Mouse (Mus musculus): Measurements from ENCODE around the gene Ampd2. TPM values are rescaled to one million over a fixed set of nuclear protein-coding genes. Genes with fewer than 3 reads are reported as not detected.

The Ampd2 gene
- 25.0 and 27.7 TPM in 2 replicates for polyA plus RNA-seq (2021; fragmentation: Nextera tagmentation)
- long read RNA-seq, experiment 1, transcript Ampd2-201 (18 exons, 3,368 nt) = major isoform, 20 of 49 reads
- long read RNA-seq, experiment 1, partial matches to known transcripts = 18 of 49 reads
- long read RNA-seq, experiment 1, other reads (novel, unspliced or antisense) = 8 of 49 reads
- long read RNA-seq, experiment 2, full-length matches to known transcripts = 201 of 292 reads
- long read RNA-seq, experiment 2, partial matches to known transcripts = 31 of 292 reads
- long read RNA-seq, experiment 2, other reads (novel, unspliced or antisense) = 60 of 292 reads

GRCm38 (mm10) chr3:108086470-108086979 is at the start of gene Ampd2:
Gene Ampd2 (minus strand): TSS chr3:108086651.

GRCm38 (mm10) chr3:108092536-108093115 is 6.2 kb upstream of the Ampd2 start, which contains the start of gene Gnat2:
Gene Gnat2 (plus strand): TSS chr3:108092789.

DNA sequence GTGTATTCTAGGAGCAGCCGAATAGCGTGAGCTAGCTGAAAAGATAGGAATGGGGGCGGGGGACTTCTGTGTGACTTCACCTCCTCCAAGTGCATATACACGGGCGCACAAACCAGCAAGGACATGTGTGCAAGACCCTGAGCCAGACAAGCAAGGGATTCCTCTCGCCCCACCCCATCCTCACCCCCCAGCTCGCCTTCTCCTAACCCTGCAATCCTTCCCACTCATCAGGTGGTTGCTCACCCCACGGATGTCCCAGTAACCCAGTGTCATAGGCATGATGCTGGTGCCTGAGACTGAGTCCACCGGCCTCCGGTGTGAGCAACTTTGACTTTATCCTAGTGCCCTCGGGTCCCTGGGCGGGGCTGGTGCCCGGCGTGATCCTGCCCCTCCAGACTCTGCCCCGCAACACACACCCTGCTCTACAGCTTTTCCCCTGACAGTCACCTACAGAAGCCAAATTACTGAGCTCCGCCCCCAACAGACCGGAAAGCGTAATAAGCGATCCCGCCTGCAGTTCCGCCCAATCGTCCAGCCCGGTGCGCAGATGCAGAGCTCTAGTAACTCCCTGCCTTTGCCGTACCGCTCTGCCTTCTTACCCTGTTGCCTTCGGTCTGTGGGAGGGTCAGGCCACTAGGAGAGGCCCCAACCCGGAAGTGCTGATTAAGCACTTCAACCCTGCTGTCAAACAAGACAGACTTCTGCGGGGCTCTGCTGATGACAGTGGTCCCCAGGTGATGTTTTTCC is 41.9 kb downstream of the Ampd2 start, which contains the start of gene Gstm4:
Gene Gstm4 (minus strand): TSS at position 501 of the 747 bp plus-strand sequence.

Other genes with a start within 250 kb of the Ampd2 start
- gene Eps8l3, start 209.4 kb downstream of the Ampd2 start, polyA plus RNA-seq (2021; fragmentation: Nextera tagmentation) = not detected in 2 replicates
- 411 and 420 TPM in 2 replicates for gene Gstm5, start 190.8 kb downstream of the Ampd2 start, polyA plus RNA-seq (2021; fragmentation: Nextera tagmentation)
- gene Gstm7, start 154.8 kb downstream of the Ampd2 start, polyA plus RNA-seq (2021; fragmentation: Nextera tagmentation) = 64.0 and 66.5 TPM in 2 replicates
- gene Gstm6, start 142.9 kb downstream of the Ampd2 start, polyA plus RNA-seq (2021; fragmentation: Nextera tagmentation) = 17.2 and 17.6 TPM in 2 replicates
- gene Gstm3, start 117.4 kb downstream of the Ampd2 start, polyA plus RNA-seq (2021; fragmentation: Nextera tagmentation) = not detected in 2 replicates
- 4.2 and 7.1 TPM in 2 replicates for gene Gstm2, start 100.2 kb downstream of the Ampd2 start, polyA plus RNA-seq (2021; fragmentation: Nextera tagmentation)
- gene Gstm1, start 68.7 kb downstream of the Ampd2 start, polyA plus RNA-seq (2021; fragmentation: Nextera tagmentation) = 598 and 660 TPM in 2 replicates
- 20.5 and 22.6 TPM in 2 replicates for gene Gstm4, start 41.8 kb downstream of the Ampd2 start, polyA plus RNA-seq (2021; fragmentation: Nextera tagmentation)
- gene Gnat2, start 6.1 kb upstream of the Ampd2 start, polyA plus RNA-seq (2021; fragmentation: Nextera tagmentation) = 0.13 and 0.55 TPM in 2 replicates
- gene Gnai3, start 59.5 kb upstream of the Ampd2 start, polyA plus RNA-seq (2021; fragmentation: Nextera tagmentation) = 21.7 and 24.5 TPM in 2 replicates
- 4.4 TPM in 2 replicates for gene Gpr61, start 68.2 kb upstream of the Ampd2 start, polyA plus RNA-seq (2021; fragmentation: Nextera tagmentation)
- 5.2 and 5.3 TPM in 2 replicates for gene Amigo1, start 99.7 kb upstream of the Ampd2 start, polyA plus RNA-seq (2021; fragmentation: Nextera tagmentation)
- 4.8 and 5.3 TPM in 2 replicates for gene Cyb561d1, start 114.6 kb upstream of the Ampd2 start, polyA plus RNA-seq (2021; fragmentation: Nextera tagmentation)
- gene Atxn7l2, start 124.3 kb upstream of the Ampd2 start, polyA plus RNA-seq (2021; fragmentation: Nextera tagmentation) = 3.5 and 4.9 TPM in 2 replicates
- gene Sypl2, start 140.0 kb upstream of the Ampd2 start, polyA plus RNA-seq (2021; fragmentation: Nextera tagmentation) = 0.75 and 0.92 TPM in 2 replicates
- gene Psma5, start 170.3 kb upstream of the Ampd2 start, polyA plus RNA-seq (2021; fragmentation: Nextera tagmentation) = 219 and 230 TPM in 2 replicates
- gene Sort1, start 197.4 kb upstream of the Ampd2 start, polyA plus RNA-seq (2021; fragmentation: Nextera tagmentation) = 32.3 and 34.9 TPM in 2 replicates